Mouse (Mus musculus): Measurements from ENCODE around the gene Hoxc8. TPM values are rescaled to one million over a fixed set of nuclear protein-coding genes. Genes with fewer than 3 reads are reported as not detected.

The Hoxc8 gene
- polyA plus RNA-seq, 2 experiments = 0.04 TPM

GRCm38 (mm10) chr15:102976171-102976570, 14.2 kb upstream of the Hoxc8 start, which contains the start of gene Hoxc9:
Gene Hoxc9 (plus strand): TSS chr15:102976439.
- no peak within 1 kb of the TSS for H3K27ac ChIP-seq
- ATAC-seq (ENCODE audit: insufficient read depth) (no peak), DNase-seq (ENCODE audit: low read depth in 3 of 3, low spot score in 3 of 3) (no peak)
- WGBS (ENCODE audit: insufficient replicate concordance) = 2% methylated on average over 17 of the region's 20 CpGs
- H3K4me1 ChIP-seq (replicated peaks; ENCODE audit: control insufficient read depth in 2 of 2, insufficient read depth in 2 of 2, low read length in 1 of 2) = no peaks in the 10 kb centered on the region
- no peak within 1 kb of the TSS for H3K4me2 ChIP-seq (ENCODE audit: low read depth)
- H3K9me3 ChIP-seq (ENCODE audit: control insufficient read depth, low read length) = no peaks in the 10 kb centered on the region
- no peaks in the 10 kb centered on the region for H3K36me3 ChIP-seq (replicated peaks; ENCODE audit: control insufficient read depth, insufficient read depth, low read depth)
- H3K27me3 ChIP-seq (ENCODE audit: control insufficient read depth, insufficient read depth, low read length) = peaks cover 99% of the 10 kb centered on the region
- no peak for TF ChIP-seq CTCF (IDR thresholded peaks at IDR 0.05; ENCODE audit: low read depth)
- TF ChIP-seq EP300 (IDR thresholded peaks at IDR 0.05; ENCODE audit: low read depth) = no peak
- H3K4me3 ChIP-seq (ENCODE audit: insufficient read depth in 1 of 2, low read depth in 2 of 2, low read length in 2 of 2) = no peak within 1 kb of the TSS
- no peak within 1 kb of the TSS for H3K9ac ChIP-seq (replicated peaks)

- Histone ChIP-seq H3K4me1 (replicated peaks; ENCODE audit: control insufficient read depth in 2 of 2, insufficient read depth in 2 of 2, low read length in 1 of 2) (no peaks in the 10 kb centered on the region), H3K4me2 (ENCODE audit: low read depth) (no peak overlapping the region), H3K36me3 (replicated peaks; ENCODE audit: control insufficient read depth, insufficient read depth, low read depth) (no peaks in the 10 kb centered on the region), H3K27ac (no peak overlapping the region), H3K27me3 (ENCODE audit: control insufficient read depth, insufficient read depth, low read length) (peaks cover 99% of the 10 kb centered on the region), H3K9ac (replicated peaks) (no peak overlapping the region), H3K9me3 (ENCODE audit: control insufficient read depth, low read length) (no peaks in the 10 kb centered on the region), H3K4me3 (ENCODE audit: insufficient read depth in 1 of 2, low read depth in 2 of 2, low read length in 2 of 2) (no peak overlapping the region)
- TF ChIP-seq CTCF (IDR thresholded peaks at IDR 0.05; ENCODE audit: low read depth) (no peak), EP300 (IDR thresholded peaks at IDR 0.05; ENCODE audit: low read depth) (no peak)
- WGBS (ENCODE audit: insufficient replicate concordance) = 1% methylated on average over 37 of the region's 37 CpGs
- ATAC-seq (ENCODE audit: insufficient read depth) = no peak
- no peak for DNase-seq (ENCODE audit: low read depth in 3 of 3, low spot score in 3 of 3)
Measured at GRCm38 (mm10) chr15:102976631-102977422, 13.6 kb upstream of the Hoxc8 start.

GRCm38 (mm10) chr15:102977423-102977974, 12.9 kb upstream of the Hoxc8 start:
- Histone ChIP-seq H3K4me2 (ENCODE audit: low read depth) (no peak overlapping the region), H3K36me3 (replicated peaks; ENCODE audit: control insufficient read depth, insufficient read depth, low read depth) (no peaks in the 10 kb centered on the region), H3K27me3 (ENCODE audit: control insufficient read depth, insufficient read depth, low read length) (peaks cover 99% of the 10 kb centered on the region), H3K4me3 (ENCODE audit: insufficient read depth in 1 of 2, low read depth in 2 of 2, low read length in 2 of 2) (no peak overlapping the region), H3K4me1 (replicated peaks; ENCODE audit: control insufficient read depth in 2 of 2, insufficient read depth in 2 of 2, low read length in 1 of 2) (no peaks in the 10 kb centered on the region), H3K9ac (replicated peaks) (no peak overlapping the region), H3K27ac (no peak overlapping the region), H3K9me3 (ENCODE audit: control insufficient read depth, low read length) (no peaks in the 10 kb centered on the region)
- no peak for DNase-seq (ENCODE audit: low read depth in 3 of 3, low spot score in 3 of 3)
- 6% methylated on average over 16 of the region's 16 CpGs for WGBS (ENCODE audit: insufficient replicate concordance)
- ATAC-seq (ENCODE audit: insufficient read depth) = no peak
- TF ChIP-seq CTCF (IDR thresholded peaks at IDR 0.05; ENCODE audit: low read depth) = no peak
- no peak for TF ChIP-seq EP300 (IDR thresholded peaks at IDR 0.05; ENCODE audit: low read depth)

GRCm38 (mm10) chr15:102978615-102979515, 11.5 kb upstream of the Hoxc8 start:
- TF ChIP-seq CTCF (IDR thresholded peaks at IDR 0.05; ENCODE audit: low read depth) (no peak), EP300 (IDR thresholded peaks at IDR 0.05; ENCODE audit: low read depth) (no peak)
- ATAC-seq (ENCODE audit: insufficient read depth) (no peak), DNase-seq (ENCODE audit: low read depth in 3 of 3, low spot score in 3 of 3) (no peak)
- peaks cover 98% of the 10 kb centered on the region for H3K27me3 ChIP-seq (ENCODE audit: control insufficient read depth, insufficient read depth, low read length)
- H3K36me3 ChIP-seq (replicated peaks; ENCODE audit: control insufficient read depth, insufficient read depth, low read depth) = no peaks in the 10 kb centered on the region
- no peaks in the 10 kb centered on the region for H3K9me3 ChIP-seq (ENCODE audit: control insufficient read depth, low read length)
- no peak overlapping the region for H3K9ac ChIP-seq (replicated peaks)
- no peak overlapping the region for H3K4me2 ChIP-seq (ENCODE audit: low read depth)
- H3K27ac ChIP-seq = no peak overlapping the region
- H3K4me1 ChIP-seq (replicated peaks; ENCODE audit: control insufficient read depth in 2 of 2, insufficient read depth in 2 of 2, low read length in 1 of 2) = no peaks in the 10 kb centered on the region
- 1% methylated on average over 13 of the region's 13 CpGs for WGBS (ENCODE audit: insufficient replicate concordance)
- no peak overlapping the region for H3K4me3 ChIP-seq (ENCODE audit: insufficient read depth in 1 of 2, low read depth in 2 of 2, low read length in 2 of 2)

- Histone ChIP-seq H3K36me3 (replicated peaks; ENCODE audit: control insufficient read depth, insufficient read depth, low read depth) (no peaks in the 10 kb centered on the region), H3K9ac (replicated peaks) (no peak overlapping the region), H3K4me2 (ENCODE audit: low read depth) (no peak overlapping the region), H3K4me3 (ENCODE audit: insufficient read depth in 1 of 2, low read depth in 2 of 2, low read length in 2 of 2) (no peak overlapping the region), H3K27ac (no peak overlapping the region), H3K4me1 (replicated peaks; ENCODE audit: control insufficient read depth in 2 of 2, insufficient read depth in 2 of 2, low read length in 1 of 2) (no peaks in the 10 kb centered on the region), H3K9me3 (ENCODE audit: control insufficient read depth, low read length) (no peaks in the 10 kb centered on the region), H3K27me3 (ENCODE audit: control insufficient read depth, insufficient read depth, low read length) (peaks cover 97% of the 10 kb centered on the region)
- DNase-seq (ENCODE audit: low read depth in 3 of 3, low spot score in 3 of 3) (no peak), ATAC-seq (ENCODE audit: insufficient read depth) (no peak)
- TF ChIP-seq CTCF (IDR thresholded peaks at IDR 0.05; ENCODE audit: low read depth) (no peak), EP300 (IDR thresholded peaks at IDR 0.05; ENCODE audit: low read depth) (no peak)
- WGBS (ENCODE audit: insufficient replicate concordance) = 0% methylated on average over 1 of the region's 1 CpGs
Measured at GRCm38 (mm10) chr15:102979936-102980335, 10.5 kb upstream of the Hoxc8 start.
